Mouse (Mus musculus): ENCODE results near the gene Raf1. TPM values are rescaled to one million over a fixed set of nuclear protein-coding genes. Genes with fewer than 3 reads are reported as not detected.
"Not testable (repeated sequence)": the region's sequence is repeated elsewhere in the genome, so short reads cannot be mapped to it uniquely, and the experiment has no call there.

The Raf1 gene
- total RNA-seq, 2 experiments from 2014 or later = 98.8 to 100 TPM

DNA sequence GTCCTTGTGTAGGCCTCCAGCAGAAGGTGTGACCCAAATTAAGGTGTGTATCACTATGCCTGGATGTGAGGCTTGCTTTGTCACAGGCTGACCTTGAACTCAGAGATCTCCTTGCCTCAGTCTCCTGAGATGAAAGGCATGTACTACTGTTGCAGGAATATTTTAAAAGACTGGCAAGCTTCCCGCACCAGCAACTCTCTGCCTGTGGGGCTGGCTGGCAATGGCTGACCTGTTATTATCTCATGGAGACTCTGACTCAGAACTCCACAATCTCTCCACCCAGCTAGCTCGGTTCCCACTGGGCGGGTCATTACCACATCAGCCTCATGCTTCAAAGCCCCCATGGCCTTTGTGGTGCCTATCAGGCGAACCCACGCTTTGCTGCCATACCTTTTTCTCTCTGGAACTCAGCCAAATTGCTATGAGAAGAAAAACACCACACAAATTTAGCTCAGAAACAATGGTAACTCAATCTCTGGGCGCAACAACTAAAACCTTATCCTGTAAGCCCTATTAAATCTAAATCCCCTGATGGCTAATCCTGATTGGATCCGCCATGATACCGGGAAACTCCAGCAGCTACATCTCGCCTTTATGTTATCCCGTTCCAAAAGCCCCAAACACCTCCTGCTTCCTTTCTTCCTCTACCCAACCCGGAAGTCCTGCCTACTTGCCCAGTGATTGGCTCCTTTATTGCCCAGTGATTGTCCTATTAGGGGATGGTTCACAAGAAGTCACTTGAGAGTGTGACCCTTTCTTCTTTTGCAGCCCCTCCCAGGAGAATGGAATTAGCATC lies 8.6 kb upstream of the Raf1 start:
- DNase-seq (ENCODE audit: low spot score) = no peak
- intact Hi-C loops (cut with DNase I) = no loop called here

DNA sequence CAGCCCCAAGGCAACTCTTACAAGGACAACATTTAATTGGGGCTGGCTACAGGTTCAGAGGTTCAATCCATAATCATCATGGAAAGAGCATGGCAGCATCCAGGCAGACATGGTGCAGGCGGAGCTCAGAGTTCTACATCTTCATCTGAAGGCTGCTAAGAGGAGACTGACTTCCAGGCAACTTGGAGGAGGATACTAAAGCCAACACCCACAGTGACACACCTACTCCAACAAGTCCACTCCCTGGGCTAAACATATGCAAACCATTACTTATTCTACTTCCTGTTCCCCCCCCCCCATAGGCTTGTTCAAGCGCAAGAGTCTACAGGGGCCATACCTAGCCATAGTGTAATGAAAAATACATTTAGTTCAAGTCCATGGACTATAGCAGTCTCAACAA lies 7.8 kb upstream of the Raf1 start:
- intact Hi-C loops (cut with DNase I) = no loop called here
- no peak for DNase-seq (ENCODE audit: low spot score)

DNA sequence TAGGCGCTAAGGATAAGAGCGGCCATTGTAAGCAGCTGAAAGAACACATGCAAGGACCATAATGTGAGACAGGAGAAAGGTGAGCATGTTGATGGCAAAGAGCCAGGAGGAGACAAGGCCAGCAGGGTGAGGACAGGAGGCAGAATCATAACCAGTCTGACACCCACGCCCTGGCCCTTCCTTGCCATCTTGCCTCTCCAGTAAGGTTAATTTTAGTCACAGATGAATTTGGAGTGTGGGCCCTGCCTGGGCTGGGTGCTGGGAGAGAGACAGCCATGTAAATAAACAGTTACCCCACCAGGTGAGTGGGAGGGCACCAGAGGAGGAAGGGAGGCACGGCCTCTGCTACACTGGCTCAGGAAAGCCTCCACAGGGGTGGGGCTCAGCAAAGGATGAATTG lies 4.6 kb upstream of the Raf1 start:
- DNase-seq (ENCODE audit: low spot score) = no peak

DNA sequence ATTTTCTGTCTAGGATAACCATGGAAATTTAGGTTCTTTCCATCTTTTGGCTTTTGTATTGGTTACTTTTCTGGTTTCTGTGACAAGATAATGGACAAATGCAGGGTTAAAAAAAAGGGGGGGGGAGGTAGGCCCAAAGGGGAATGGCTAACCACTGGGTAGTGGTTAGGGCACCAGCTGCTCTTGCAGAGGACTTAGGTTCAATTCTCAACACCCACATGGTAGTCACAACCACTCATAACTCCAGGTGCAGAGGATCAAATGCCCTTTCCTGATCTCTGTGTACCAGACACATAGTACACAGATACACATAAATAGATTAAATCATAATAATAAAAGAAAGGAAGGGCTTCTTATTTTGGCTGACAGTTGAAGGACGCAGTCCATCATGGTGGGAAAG lies 1.6 kb upstream of the Raf1 start:
- intact Hi-C loops (cut with DNase I) = loop anchor here (5.0 kb wide), 3 partner anchors 39 to 76 kb away; partner anchors contain the start of gene Mkrn2
- no peak for DNase-seq (ENCODE audit: low spot score)

More for the DNA sequence above, 4.6 kb upstream of the Raf1 start:
- intact Hi-C loops (cut with DNase I) = no loop called here

DNA sequence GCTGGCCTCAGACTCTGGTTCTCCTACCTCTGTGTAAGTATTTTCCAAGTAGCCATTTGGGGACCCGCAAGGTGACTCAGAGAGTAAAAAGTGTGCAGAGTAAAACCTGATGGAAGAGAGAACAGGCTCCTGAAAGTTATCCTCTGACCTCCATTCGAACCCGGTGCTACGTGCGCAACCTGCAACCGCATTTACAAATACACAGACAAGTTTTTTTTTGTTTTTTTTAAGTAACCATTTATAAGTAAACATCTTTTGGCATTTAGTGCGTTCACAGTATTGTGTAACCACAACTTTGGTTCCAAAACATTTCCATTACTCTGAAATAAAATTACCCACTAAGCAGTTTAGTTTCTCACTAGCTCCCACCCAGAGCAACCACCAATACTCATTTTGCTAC lies 1.0 kb upstream of the Raf1 start:
- intact Hi-C loops (cut with DNase I) = loop anchor here (2.0 to 5.0 kb wide), 4 partner anchors 19 to 75 kb away; partner anchors contain the start of gene Mkrn2
- no peak for DNase-seq (ENCODE audit: low spot score)

DNA sequence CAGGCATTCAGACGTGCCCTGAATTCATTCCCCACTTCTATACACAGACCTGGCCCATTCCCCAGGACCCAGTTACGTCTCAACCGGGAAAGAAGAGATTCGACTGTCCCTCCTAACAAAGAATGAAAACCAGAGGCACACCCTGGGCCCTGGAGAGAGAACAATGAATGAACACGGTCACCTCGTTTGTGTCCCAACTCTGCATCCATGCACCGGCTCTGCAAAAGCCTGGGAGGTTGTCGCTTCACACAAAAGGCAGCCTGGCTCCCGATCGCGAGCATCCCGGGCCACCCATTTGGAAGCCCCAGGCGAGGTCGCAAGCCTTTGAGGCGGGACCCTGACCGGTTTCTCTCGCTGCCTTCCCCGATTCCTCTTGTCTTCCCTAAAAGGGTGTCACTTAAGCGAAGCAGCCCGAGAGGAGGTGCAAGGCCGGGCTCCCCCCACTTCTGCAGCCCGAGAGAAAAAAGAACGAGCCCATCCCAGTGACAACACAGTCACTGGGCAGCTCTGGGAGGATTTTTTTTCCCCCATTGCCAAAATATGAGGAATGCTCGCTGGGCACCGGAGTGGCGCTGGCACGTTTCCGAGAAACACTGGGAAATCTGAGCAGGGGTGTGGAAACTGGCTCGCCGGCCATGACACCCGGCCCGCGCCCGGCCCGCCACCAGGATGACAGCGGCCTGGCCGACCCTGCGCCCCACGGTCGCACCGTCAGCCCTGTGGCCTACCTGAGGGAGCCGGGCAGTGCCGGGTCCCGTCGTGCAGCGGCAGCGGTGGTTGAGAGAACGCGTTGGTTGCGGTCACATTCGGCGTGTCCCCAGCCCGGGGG lies 713 bp downstream of the Raf1 start:
- intact Hi-C loops (cut with DNase I) = loop anchor here (2.0 to 5.0 kb wide), 4 partner anchors 21 to 73 kb away; partner anchors contain the start of gene Mkrn2
- DNase-seq (ENCODE audit: low spot score) = peak; percentile 60

DNA sequence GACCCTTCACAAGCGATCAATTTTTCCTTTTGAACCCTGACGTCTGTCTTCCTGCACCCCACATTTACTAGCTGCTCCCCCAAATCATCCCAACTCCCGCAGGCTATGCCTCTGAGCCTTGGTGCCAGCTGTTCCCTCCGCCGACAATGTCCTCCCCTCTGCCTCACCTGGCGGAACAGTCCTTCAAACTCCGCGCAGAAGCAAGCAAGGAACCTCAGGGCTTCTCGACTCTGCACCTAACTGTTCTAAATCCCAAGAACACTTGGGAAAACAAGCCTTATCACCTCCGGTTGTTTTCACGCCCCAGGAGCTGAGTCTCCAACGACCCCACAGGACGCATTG lies 1.3 kb downstream of the Raf1 start:
- intact Hi-C loops (cut with DNase I) = loop anchor here (5.0 kb wide), 3 partner anchors 42 to 73 kb away; partner anchors contain the start of gene Mkrn2
- DNase-seq (ENCODE audit: low spot score) = no peak

DNA sequence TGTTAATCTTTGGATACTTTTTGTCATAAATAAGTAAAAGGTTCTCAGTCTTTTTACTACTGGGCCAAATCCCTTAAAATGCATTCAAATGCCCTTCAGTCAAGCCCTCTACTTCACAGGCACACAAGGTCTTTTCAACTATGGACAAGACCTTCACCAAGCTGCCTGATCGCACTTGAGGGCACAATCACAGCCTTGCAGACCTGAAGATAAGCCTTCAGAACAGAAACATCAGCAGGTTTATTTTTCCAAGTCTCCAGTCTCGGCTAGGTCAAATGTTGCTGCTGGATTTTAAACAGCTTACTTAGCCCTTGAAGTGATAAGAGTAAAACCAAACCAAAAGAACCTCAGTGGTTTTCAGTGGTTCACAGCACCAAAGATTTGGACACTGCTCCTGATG lies 2.1 kb downstream of the Raf1 start:
- intact Hi-C loops (cut with DNase I) = no loop called here
- DNase-seq (ENCODE audit: low spot score) = no peak

DNA sequence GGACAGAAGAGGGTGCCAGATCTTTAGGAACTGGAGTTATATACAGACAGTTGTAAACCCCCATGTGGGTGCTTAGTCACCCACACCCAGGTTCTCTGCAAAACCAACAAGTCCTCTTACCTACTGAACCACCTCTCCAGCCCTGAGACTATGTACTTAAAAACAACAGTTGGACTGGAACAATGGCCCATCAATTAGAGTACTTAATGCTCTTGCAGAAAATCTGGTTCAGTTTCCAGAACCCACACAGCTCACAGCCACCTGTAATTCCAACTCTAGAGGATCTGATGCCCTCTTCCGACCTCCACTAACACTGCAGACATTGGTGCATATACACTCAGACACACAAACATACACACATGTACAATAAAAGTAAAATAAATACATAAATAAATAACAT lies 3.7 kb downstream of the Raf1 start:
- intact Hi-C loops (cut with DNase I) = no loop called here
- no peak for DNase-seq (ENCODE audit: low spot score)

DNA sequence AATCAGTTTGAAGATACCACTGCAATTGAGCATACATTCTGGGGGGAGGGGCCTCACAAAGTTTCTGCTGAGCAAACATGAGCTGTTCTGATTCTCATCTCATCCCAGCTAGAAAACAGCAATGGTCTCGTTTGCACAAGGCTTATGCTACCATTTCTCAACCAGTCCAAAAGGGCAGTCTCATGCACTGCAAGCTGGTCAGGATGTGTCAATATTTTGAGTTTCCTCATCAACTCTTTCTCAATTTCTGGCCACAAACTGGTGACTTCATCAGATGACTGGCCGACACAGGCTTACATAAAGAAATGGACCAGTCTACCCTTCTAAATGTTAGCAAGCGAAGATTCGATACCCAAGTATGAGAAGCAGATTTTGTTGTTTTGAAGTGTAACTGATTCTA lies 9.8 kb downstream of the Raf1 start:
- intact Hi-C loops (cut with DNase I) = no loop called here
- no peak for DNase-seq (ENCODE audit: low spot score)

DNA sequence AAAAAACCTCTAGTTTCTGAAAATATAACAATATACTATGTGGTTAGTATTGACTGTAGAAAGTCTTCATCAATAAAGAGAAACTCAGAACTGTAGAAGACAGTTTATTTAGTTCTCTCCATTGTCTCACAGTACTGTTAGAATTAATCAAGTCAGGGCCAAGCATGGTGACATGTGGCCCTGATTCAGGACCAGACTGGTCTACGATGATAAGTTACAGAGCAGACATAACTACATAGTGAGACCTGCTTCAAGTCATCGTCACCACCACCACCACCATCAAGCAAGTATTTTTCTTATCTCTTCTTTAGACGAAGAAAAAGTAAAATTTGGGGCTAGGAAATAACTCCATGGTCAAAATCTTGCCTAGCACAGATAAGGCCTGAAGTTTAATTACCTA lies 12.2 kb downstream of the Raf1 start:
- no peak for DNase-seq (ENCODE audit: low spot score)

DNA sequence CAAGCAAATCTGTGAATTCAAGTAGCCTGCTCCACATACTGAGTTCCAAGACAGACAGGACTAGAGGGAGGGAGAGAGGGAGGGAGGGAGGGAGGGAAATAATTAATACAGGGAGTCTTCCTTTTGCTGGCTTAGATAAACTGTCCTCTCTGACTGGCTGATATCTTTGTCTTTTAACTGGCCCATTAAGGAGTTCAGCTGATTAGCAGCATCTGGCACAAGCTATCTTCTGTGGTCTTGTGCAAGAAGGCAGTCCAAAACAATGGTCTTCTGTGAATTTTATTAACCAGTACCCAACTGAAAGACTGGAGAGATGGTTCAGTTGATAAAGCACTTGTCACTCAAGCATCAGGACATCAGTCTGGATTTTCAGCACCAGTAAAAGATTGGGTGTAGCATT lies 17.6 kb downstream of the Raf1 start:
- intact Hi-C loops (cut with DNase I) = no loop called here

More for the DNA sequence above, 12.2 kb downstream of the Raf1 start:
- intact Hi-C loops (cut with DNase I) = no loop called here

DNA sequence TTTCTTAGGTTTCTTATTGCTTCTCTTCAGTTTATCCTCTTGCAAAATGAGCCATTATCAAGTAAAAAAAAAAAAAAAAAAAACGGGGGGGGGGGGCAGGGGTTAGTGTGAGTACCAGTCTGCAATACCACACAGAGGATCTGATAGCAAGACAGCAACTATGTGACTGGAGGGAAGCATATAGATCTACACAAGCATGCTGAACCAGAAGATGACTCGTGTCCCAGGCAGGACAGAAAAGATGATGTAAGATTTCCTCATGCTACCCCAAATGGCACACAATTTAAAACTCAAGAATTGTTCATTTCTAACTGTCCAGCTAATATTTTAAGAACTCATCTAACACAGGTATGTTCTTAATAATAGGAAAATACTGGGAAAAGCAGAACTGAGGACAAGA lies 22.5 kb downstream of the Raf1 start:
- intact Hi-C loops (cut with DNase I) = no loop called here
- no peak for DNase-seq (ENCODE audit: low spot score)

More for the DNA sequence above, 17.6 kb downstream of the Raf1 start:
- DNase-seq (ENCODE audit: low spot score) = no peak

DNA sequence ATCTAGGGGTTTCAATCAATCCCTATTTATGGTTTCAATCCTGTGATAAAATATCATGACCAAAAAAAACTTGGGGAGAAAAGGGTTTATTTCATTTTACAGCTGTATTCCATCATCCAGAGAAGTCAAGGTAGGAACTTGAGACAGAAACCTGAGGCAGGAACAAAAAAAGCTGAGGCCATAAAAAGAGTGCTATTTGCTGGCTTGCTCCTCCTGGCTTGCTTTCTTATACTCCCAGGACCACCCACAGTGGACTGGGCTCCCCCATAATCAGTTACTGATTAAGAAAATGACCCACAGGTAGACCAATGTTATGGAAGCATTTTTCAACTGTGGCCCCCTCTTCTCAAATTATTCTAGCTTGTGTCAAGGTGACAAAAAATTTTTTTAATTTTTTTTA lies 24.7 kb downstream of the Raf1 start:
- DNase-seq (ENCODE audit: low spot score) = no peak
- intact Hi-C loops (cut with DNase I) = no loop called here

DNA sequence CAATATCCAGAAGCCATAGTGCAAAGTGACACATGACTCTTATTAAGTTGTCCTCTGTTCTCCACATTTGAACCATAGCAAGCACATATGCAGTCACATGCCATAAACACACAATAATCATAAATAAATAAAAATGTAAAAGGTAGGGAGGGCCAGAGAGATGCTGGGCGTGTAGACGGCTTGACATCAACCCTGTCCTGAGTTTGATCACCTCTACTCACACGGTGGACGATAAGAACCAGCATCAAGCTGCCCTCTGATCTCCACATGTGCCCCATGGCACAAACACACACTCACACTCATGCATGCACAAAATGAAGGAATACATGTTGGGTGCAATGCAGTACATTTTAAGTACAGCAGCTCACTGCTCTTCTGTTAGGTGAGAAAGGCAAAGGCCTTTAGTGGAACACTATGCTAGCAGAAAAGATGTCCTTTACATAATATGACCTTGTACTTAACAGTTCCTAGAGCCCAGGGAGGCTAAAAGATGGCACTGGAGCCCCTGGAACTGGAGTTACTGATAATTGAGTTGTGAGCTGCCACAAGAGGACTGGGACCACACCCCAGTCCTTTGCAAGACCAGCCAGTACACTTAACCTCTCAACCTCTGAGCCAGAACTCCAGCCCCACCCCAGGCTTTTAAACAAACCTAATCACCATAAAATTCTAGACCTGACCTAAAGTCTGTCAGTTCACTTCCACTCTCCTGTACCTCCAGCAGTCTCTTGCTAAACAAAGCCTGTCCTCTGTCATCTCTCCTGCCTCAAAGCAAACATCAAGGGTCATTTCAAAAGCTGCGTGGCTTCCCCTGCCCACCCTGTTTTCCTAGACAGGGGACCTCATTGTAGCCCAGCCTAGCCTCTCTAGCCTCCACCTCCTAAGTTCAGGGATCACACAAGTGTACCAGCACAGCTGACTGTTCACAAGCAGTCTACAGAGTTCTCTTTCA lies 25.7 kb downstream of the Raf1 start:
- DNase-seq (ENCODE audit: low spot score) = no peak
- intact Hi-C loops (cut with DNase I) = no loop called here

DNA sequence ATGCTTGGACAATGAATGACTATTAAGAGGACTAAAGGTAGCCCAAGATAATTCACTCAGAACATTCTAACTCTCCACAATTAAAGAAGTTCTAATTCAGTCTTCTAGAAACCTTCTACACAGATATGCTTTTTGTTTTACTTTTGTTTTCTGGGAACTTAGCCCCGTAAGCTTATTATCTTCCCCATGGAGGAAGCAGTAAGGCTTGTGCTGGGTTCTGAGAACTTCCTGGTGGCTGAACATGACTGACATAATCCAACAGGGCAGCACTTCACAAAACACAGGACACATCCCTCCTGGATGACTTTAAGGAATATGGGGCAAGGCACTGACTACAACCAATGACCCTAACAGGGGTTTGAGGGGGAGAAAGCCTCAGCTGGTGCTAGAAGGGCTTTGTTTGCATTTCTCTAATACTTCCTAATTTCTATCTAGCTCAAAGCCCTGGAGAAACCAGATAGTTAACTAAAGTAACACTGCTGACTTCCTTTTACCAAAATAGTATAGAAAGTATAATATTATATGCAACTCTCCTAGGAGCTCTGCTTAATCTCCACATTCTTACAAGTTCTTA lies 26.6 kb downstream of the Raf1 start:
- DNase-seq (ENCODE audit: low spot score) = no peak
- intact Hi-C loops (cut with DNase I) = no loop called here

DNA sequence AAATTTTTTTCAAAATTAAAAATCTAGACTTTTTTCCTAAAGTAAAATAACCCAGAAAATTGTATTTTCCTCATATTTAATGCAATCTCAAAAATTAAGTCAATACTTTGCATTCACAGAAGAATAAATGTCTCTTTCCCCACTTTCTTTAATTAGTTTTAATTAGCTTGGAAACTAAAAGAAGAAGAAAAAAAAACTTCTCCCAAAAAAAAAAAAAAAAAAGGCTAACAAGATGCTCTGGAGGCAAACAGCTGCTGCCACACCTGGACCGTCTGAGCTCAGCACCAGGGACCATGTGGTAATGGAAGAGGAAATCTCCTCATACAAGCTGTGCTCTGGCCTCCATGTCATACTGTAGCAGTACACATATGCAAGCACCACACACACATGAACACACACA lies 33.1 kb downstream of the Raf1 start:
- no peak for DNase-seq (ENCODE audit: low spot score)
- intact Hi-C loops (cut with DNase I) = no loop called here

DNA sequence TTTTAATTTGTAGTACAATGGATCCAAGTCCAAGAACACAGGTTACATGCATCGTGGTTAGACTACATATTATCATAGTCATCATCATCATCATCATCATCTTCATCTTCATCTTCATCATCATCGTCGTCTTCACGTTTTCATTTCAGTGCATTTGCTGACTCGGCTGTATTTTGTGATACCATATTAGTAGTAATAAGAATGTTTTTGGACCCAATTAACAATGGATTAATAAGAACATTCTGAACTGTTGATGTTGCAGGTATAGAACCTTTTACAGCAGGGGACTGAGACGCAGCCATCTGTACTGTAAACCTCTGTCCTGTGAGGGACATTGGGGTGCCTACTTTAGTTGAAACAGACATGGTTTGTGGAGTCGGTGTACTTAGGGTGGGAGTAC lies 38.2 kb downstream of the Raf1 start:
- intact Hi-C loops (cut with DNase I); DNase-seq (ENCODE audit: low spot score): not testable (repeated sequence)

DNA sequence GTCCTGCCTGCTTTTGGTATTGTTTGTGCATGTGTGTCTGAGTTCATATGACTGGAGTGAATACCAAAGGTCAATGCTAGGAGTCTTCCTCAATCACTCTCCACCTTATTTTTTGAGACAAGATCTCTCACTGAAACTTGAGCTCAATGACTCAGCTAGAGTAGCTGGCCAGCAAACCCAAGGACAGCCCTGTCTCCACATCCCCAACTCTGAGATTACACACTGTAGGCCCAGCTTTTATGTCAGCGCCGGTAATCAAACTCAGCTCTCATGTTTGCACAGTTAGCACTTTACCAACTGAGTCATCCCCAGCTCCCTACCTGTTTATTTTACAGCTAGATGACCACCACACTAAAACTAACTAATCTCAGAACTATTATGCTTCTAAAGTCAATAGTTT lies 42.4 kb downstream of the Raf1 start:
- intact Hi-C loops (cut with DNase I) = loop anchor here (5.0 kb wide), 1 partner anchor 83 kb away; no protein-coding TSS in a partner anchor
- DNase-seq (ENCODE audit: low spot score) = no peak

All from heart, postnatal 25 days (tissue).